Mouse (Mus musculus) left cerebral cortex, postnatal 36 days (tissue): ENCODE data around the gene Gtsf1l. TPM values are rescaled to one million over a fixed set of nuclear protein-coding genes. Genes with fewer than 3 reads are reported as not detected.
"Not testable (repeated sequence)": the region's sequence is repeated elsewhere in the genome, so short reads cannot be mapped to it uniquely, and the experiment has no call there.

ENCODE experiments used
- DNase-seq, 2 experiments: peaks; one replicate each; pipeline ENCODE4 v3.0.0; 2021 to 2022; ENCODE audit warnings: low spot score in 2 of 2, mixed read lengths in 1 of 2
- intact Hi-C: fragments of 180-260 bp; cut with DNase I; formaldehyde crosslinking; loops from one replicate; pipeline ENCODE4 v1.15.1; 2025
- total RNA-seq, 2 experiments: library from RNA; stranded (reverse); gene quantifications; 2 replicates each; pipeline ENCODE4 v1.2.3; 2021

Gtsf1l gene
- total RNA-seq, 2 experiments from 2014 or later = not detected

DNA sequence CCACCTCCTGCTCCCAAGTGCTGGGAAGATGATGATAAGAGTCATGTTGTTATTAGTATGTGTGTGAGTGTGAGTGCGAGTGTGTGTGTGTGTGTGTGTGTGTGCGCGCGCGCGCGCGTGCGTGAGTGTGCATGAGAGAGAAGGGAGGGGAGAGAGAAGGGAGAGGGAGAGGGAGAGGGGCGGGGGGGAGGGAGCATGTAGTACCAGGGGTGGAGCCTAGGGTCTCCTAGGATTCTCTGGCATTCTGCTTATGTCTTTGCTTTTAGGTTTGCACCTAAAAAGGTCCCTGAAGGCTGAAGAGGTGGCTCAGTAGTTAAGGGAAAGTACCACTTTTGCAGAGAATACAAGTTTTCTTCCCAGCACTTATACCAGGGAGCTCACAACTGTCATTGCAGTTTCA, 7.3 kb upstream of the Gtsf1l start:
- no peak for DNase-seq
- intact Hi-C loops = no loop called here

DNA sequence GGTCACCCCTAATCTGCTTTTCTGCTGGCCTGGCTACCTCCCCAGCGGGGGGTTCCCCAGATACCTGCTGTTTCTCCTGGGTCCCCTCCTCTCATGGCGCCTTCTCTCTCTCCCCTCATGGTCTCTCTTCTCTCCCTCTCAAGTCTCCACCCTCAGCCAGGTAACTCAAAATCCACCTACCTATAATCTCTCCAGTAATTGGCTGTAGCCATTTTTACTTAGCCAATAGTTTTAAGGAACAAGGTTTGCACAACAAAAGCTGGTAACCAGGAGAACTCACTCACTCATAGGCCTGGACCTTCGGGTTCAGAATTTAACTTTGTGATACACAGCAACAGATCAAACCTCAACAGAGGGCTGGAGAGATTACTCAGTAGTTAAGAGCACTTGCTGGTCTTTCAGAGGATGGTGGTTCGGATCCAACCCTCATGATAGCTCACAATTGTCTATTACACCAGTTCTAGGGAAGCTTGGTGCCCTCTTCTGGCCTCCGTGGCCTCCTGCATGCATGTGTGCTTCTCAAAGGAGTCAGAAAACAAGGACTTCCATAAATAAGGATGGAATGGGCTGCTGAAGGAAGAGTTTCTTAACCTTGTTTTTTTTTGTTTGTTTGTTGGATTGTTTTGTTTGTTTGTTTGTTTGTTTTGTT, 1.9 kb upstream of the Gtsf1l start:
- intact Hi-C loops = no loop called here
- no peak for DNase-seq

DNA sequence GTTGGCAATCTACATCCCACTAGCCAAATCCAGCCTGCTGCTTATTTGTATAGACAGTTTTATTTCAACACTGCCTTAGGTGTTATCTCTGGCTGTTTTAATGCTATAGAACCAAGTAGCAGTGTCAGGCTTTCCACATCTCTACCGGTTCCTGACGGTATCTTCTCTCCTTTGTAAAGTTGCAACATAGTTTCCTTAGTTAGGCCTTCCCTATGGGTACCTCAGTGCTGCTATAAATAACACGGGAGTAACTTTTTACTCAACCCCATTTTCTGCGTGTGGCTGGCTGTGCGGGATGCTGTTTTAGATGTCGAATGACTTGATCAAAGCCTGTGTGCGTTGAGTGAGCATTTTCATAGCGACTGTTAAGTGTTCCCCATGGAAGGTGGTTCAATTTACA, 1.1 kb downstream of the Gtsf1l start:
- DNase-seq = no peak
- intact Hi-C loops = no loop called here

DNA sequence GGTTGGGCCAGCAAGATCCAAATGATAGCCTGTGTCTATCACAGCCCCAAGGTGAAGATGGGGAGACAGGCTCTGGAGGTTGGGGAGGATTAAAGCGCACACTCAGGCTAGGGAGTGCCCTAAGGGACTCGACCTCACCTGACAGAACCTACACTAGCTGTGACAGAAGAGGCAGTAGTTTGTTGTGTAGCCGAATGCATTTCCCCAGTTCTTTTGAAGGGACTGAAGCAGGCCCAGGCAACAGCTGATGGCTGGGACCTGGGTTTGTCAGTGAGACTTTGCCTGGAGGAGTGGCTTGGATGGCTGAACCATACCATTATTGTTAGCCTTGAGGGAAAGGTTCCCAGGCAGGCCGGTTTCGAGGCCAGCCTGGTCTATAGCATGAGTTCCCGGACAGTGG, 2.6 kb downstream of the Gtsf1l start:
- intact Hi-C loops = no loop called here
- no peak for DNase-seq

DNA sequence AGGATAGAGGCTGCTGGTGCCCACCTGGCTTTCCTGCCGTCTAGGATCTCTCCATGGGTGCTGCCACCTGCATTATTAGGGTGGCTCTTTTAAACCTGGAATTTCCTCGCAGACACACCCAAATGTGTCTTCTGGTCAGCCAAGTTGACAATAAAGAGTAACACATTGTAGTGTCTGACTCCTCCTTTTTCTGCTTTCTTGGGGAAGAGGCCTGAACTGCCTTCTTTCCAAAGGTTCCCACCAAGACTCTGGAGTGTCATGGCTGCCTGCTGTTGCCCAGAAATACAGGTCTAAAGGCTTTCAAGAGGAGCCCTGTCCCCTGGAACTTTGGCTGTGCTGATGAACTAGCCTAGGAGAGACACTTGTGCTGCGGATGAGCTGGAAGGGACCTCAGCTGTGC, 3.1 kb downstream of the Gtsf1l start:
- DNase-seq = no peak

DNA sequence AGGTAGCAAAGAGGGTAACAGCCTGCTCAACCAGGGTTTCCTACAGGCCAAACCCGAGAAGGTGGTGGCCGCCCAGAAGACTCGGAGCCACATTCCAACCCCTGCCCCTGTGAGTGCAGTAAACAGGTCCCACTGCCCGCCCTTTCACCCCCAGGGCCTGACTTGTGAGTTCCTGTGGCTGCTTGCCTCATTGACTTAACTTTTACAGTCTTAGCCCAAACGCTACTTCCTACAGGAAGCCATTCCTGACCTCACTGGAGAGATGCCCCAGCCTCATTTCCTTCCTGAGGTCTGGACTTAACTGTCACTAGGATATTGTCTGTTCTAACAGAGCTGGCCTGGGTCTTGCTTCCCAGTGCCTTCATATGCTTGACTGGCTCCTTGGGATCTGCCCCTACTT, 5.1 kb downstream of the Gtsf1l start:
- intact Hi-C loops = no loop called here
- no peak for DNase-seq

More for the DNA sequence above, 3.1 kb downstream of the Gtsf1l start:
- intact Hi-C loops = no loop called here

DNA sequence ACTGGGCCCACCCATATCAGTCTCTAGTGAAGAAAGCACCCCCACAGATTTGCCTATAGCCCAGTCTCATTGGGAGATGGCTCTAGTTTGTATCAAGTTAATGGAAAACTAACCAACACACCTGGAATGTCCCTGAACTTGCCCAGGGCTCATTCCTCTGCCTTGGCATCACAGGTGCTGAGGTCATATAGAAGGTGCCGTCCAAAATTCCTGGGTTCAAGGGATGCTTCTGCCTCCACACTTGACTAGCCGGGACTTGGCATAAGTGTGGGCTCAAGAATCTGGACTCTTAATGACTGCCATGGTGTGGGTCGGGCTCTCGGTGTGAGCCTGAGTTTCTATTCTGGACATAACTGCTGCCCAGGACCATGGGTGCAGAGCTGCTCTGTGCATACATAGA, 8.6 kb downstream of the Gtsf1l start:
- DNase-seq = no peak
- intact Hi-C loops = no loop called here

DNA sequence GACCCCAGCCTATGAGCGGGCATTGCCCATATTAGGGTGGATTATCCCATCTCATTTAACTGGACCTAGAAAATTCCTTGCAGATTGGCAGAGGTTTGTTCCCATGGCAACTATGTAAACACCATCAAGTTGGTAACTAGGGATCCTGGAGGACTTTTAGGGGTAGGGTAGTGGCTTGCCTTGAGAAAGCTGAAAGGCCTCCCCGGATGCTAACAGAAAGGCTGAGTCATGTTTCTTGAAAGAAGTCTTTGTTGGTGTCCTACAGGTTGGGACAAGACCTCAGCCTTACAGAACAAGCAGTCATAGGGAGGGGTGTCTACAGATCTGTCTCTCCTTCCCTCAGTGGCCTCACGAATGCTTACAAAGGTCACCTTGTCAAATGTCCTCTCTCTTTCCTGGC, 12.4 kb downstream of the Gtsf1l start:
- no peak for DNase-seq
- intact Hi-C loops = no loop called here

DNA sequence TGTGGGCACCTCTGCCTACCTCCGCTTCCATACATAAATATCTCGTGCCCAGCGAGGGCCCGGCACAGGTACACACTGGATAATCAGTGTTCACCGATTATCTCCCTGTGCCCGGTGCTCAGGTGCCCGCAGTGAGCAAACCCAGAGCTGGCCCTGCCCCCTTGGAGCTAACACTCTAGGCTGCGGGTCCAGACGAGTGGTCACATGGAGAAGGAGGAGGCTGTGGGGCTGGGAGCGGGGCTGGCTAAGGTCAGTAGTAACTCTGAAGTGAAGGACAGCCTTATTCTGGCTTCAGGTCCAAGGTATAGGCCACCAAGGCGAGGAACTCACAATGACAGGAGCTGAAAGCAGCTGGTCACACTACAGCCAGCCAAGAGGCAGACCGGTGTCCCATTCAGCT, 12.8 kb downstream of the Gtsf1l start:
- intact Hi-C loops = no loop called here
- no peak for DNase-seq

DNA sequence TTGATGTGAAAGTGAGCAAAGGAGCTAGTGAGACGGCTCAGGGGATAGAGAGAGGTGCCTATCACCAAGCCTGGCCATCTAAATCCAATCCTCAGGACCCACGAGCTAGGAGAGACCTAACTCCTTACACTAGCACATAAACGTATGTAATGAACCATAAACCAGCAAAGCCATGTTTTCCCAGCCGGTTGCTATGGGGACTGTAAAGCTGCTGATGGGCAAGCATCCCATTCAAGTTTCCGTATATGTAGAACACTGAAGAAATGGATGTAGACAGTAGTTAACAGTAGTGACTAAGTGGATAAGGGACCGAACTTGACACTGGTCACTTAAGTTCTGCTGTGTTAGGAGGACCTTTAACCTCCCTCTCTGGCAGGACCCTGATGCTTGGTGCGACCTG, 13.6 kb downstream of the Gtsf1l start:
- intact Hi-C loops = no loop called here
- DNase-seq = no peak

DNA sequence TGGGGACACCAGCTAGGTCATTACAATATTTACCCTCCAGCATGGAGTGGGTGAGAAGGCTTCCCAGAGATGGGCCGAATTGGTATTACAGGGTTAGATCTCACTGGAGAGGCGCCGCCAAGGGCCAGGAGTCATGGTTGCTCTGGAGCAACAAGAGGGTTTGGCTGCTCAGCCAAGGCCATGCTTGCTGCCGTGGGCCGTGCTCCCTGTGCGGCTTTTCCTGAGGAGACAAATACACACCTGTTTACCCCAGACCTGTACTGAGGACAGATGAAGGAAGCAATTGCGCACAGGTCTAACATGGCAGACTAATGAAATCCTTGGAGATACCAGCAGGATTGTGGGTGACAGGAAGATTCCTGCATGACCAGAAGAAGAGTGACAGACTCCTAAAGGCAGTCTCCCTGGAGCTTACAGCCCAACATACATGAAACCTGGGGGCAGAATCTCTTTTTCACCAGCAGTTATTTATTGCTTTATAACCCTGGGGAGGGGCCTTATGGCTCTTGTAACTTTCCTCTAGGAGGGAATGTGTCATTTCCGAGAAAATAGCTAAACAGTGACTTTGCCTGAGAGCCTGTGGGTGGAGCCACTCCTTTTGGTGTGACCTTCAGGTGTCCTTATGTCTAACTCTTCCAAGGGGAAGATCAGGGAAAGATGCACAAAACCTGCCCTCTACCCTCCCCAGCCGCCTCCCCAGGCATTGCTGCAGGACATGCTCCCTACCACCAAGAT, 14.5 kb downstream of the Gtsf1l start:
- DNase-seq = no peak
- intact Hi-C loops = no loop called here

DNA sequence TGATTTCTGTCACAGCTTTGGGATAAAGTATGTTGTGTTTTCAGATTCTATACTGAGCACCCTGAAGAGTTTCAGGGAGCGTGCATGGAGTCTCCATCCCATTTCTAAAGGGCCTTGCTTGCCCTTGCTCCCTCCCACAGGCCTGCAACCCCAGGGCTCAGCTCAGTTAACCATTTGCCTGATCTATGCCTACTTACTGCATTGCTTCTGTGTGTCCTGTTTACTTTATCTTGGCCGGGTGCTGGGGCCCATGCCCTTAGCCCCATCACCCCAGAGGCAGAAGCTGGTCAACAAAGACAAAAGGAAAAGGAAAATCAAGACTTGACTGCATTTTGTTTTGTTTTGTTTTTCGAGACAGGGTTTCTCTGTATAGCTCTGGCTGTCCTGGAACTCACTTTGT, 16.1 kb downstream of the Gtsf1l start:
- intact Hi-C loops = no loop called here
- no peak for DNase-seq

DNA sequence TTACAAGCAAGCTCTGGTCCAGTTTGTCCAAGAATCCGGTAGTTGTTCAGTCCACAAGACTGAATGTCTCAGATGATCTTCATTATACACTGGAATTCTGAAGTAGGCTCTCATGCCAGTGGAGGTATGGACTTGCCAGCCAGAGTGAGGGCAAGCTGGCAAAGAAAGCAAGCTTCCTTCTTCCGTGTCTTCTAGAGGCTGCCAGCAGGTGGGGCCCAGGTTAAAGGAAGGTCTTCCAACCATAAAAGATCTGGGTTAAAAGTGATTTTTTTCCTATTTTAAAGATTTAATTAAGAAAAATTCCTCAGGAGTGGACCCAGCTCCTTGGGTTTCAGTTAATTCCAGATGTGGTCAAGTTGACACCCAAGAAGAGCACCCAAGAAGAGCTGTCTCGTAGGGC, 17.4 kb downstream of the Gtsf1l start:
- DNase-seq = no peak
- intact Hi-C loops = no loop called here

DNA sequence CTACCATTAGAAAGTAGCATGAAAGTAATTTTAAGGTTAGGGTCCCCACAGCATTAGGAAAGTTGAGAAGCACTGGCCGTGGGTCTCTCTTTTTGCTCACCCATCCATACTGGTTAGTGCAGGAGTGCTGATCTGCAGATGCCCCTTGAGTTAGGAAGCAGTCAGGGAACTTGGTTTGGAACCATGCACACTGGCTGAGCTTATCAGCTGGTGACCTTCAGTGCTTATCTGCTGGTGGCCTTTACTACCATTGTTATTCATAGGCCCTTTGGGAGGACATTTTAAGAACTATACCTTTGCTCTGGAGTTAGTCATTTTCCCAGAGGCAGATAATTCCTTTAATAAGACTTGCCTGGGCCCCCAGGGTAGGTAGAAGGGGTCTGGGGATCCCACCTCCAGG, 20.4 kb downstream of the Gtsf1l start:
- no peak for DNase-seq

DNA sequence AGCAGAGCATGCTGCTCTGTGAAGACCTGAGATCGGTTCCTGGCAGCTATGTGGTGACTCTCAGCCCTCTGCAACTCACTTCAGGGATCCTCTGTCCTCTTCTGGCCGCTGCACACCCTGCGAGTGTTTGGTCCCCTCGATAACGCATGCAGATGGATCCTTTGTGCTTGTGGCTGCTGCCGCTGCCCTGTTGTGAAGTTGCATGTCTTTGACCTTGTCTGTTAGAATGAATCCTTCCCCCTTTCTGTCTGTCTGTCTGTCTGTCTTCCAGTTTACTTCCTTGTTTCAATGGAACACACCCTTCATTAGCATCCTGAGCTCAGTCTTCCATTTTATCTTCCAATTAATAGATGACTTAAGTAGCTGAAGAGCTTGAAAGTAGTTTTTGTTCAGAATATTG, 21.3 kb downstream of the Gtsf1l start:
- no peak for DNase-seq
- intact Hi-C loops = no loop called here

More for the DNA sequence above, 20.4 kb downstream of the Gtsf1l start:
- intact Hi-C loops = no loop called here

DNA sequence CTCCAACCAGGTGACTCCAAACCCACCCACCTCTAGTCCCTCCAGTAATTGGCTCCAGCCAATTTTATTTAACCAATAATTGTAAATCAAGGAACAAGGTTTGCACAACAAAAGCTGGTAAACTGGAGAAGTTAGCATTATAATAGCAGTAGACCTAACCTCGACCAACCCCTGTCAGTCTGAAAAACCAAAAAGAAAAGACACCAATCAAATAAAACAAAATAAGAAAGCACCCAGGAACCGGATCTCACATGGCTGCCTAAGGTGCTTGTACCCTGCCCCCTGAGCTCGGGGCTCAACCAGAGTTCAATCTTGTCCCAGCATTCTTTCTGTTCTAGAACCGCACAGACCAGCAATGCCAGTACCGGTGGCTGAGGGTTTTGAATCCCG, 25.5 kb downstream of the Gtsf1l start:
- no peak for DNase-seq
- intact Hi-C loops = no loop called here

DNA sequence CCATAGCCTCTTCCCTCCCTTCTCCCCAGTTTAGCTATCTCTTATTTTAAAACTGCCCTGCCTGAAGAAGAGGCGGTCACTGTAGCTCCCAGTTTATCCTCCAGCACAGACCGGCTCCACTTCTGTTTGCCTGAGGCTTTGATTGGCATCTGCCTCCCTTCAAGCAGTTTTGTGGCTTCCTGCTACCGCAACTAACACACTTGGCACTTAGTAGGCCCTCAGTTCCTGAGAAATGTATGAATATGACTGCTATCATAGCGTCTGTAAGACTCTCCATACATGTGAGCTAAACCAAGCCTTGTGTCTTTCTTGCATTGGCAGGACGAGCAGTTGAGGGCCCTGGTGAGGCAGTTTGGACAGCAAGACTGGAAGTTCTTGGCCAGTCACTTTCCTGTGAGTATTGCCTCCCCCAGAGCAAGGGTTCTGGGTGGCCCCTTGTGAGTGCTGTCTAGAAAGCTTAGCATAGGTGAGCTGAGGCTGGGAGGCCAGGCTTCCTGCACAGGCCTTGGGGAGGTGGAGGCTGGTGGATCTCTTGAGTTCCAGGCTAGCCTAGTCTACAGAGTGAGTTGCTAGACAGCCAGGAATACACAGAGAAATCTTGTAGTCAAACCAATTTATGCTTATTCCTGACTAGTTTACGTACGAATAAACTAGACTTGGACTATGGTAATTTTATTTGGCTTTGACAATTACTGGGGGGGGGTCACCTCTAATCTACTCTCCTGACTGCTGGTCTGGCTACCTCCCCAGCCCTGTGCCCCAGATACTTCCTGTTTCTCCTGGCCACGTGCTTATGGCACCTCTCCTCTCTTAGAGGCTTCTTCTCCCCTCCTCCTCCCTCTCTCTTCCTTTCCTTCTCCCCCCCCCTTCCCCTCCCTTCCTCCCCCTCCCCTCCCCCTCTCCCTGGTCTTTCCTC, 26.2 kb downstream of the Gtsf1l start:
- intact Hi-C loops = no loop called here
- DNase-seq = no peak

DNA sequence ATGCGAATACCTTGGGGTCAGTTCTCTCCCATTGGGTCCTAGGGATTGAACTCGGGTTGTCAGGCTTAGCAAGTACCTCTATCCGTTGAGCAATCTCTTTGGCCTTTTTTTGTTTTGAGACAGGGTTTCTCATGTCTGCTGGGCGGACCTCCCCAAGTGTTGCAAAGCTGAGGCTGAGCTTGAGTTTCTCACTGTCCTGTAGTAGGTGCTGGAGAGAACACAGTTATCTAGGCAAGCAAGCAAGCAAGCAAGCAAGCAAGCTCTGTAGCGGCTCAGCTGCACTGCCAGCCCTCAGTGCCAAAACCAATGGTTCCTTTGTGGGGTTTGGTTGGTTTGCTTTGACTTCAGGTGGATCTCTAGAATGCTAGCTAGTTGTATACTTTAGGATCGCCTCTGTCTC, 27.0 kb downstream of the Gtsf1l start:
- DNase-seq = no peak
- intact Hi-C loops = no loop called here

DNA sequence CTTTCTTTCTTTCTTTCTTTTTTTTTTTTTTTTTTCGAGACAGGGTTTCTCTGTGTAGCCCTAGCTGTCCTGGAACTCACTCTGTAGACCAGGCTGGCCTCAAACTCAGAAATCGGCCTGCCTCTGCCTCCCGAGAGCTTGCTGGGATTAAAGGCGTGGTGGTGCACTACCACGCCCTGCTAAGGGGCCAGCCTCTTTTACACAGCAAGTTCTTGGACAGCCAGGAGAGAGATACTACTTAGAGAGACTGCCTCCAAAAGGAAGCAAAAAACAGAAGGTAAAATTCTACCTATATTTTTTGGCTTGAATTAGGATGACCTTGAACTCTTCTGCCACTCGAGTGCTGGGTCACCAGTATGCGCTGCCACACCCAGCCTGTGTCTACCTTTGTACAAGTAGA, 28.7 kb downstream of the Gtsf1l start:
- DNase-seq, intact Hi-C loops: not testable (repeated sequence)

DNA sequence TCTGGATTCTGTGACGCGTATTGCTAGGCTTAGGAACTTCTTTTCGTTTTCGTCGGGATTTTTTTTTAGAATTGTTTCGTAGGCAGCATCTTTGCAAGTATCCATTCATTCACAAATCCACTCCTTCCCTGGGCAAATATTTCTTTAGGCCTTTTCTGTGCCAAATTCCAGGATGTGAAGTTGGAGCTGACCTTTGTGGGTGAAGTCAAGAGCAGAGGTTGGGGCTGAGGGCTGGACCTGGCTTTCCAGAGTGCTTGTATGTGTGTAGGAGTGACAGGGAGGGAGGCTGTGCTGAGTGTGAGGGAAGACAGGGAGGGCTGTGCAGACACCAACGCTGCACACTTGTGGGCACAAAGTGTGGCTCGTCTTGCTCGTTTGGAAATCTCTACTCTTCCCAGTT, 31.1 kb downstream of the Gtsf1l start:
- intact Hi-C loops = no loop called here
- no peak for DNase-seq

DNA sequence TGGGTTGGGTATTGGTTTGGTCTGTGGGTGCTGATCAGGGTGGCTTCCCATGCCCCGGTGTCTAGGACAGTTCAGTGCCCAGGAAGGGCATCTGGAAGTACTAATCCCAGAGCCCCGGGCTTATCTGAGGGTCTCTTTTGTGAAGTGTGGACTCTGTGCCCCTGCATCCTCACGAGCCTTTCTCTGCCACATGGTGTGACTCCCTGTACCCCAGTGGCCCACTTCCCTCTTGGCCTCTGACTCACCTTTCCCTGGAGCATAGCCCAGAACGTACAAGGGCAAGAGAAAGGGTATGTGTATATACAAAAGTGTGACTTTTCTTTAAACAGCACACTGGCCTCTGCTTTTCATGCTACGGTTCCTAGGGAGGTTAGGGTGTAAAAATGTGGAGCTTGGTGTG, 31.9 kb downstream of the Gtsf1l start:
- intact Hi-C loops = no loop called here
- no peak for DNase-seq
